Comparison of ENCODE assay signal across 8 mouse cellular contexts in the genomic region with DNA sequence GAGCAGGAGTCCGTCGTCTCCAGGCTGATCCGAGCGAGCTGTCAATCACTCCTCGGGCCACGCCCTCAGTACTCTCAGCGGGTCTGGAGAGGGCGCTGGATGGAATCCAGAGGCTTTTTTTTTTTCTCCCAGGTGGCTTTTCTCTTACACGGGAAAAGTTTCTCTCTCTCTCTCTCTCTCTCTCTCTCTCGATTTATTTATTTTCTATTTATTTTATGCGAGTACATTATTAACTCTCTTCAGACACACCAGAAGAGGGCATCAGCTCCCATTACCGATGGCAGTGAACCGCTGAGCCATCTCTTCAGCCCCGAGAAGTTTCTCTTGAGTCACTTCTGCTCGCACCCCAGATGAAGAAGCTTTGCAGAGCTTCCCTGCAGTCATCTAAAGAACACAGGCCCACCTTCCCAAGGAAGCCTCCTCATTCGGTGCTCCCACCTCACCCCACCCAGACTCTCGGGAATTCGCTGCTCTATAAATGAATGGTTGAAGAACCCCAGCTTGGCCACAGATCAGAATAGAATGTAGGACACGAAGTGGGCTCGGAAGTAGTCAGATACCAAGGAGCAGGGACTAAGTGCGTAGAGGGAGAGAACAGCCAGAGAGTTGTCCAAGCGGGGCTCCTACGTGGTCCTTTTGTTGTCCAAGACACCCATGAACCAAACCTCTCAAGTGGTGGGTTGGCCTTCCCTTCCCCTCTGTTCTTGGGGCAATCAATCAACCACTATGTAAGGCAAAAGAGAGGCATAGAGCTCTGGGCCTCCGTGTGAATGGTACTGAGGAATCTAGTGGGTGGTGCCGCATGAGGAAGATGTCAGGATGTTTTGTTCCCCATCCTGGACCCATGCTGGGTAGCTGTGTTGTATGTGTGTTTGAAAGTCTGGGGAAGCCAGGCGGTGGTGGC. TPM values are rescaled to one million over a fixed set of nuclear protein-coding genes. Genes with fewer than 3 reads are reported as not detected.
DNase-seq lines count a peak whose midpoint lies in the region; ATAC-seq and TF ChIP-seq lines count a peak whose summit lies in the region.

A gene (minus strand): TSS at position 30 of the 904 bp plus-strand sequence.

- 15% methylated on average over 26 of the region's 26 CpGs for WGBS in forebrain, embryonic 12.5 days

- H3K9me3 ChIP-seq in forebrain, embryonic 12.5 days, result no peaks in the 10 kb centered on the region

- H3K4me2 ChIP-seq in forebrain, embryonic 12.5 days, result peak within 1 kb of the TSS; percentile 73

- TF ChIP-seq CTCF in testis, adult 2 months (IDR thresholded peaks at IDR 0.05; ENCODE audit: control insufficient read depth, insufficient read depth, insufficient replicate concordance, low read depth, low read length), result no peak

- no peaks in the 10 kb centered on the region for H3K27me3 ChIP-seq in testis, adult 2 months (ENCODE audit: control insufficient read depth, insufficient read depth, low read length)
- peaks cover 13% of the 10 kb centered on the region for H3K27me3 ChIP-seq in forebrain, embryonic 12.5 days

- peak within 1 kb of the TSS; percentile 82 for H3K9ac ChIP-seq in forebrain, embryonic 12.5 days

- peak; percentile 33 for DNase-seq in cerebellum, adult 8-10 months
- DNase-seq in testis, postnatal 10 days (ENCODE audit: low spot score), result no peak
- DNase-seq in left cerebral cortex, adult 8-10 months (ENCODE audit: low spot score in 2 of 2), result no peak
- peak; percentile 53 for DNase-seq in neural tube, embryonic 10.5 days (ENCODE audit: extremely low spot score, low spot score)
- DNase-seq in right cerebral cortex, postnatal 4 days, result no peak

- no peak for TF ChIP-seq POLR2A in testis, adult 2 months (IDR thresholded peaks at IDR 0.05; ENCODE audit: control insufficient read depth, low read depth, low read length)

- H3K4me3 ChIP-seq in testis, adult 2 months (ENCODE audit: control insufficient read depth, low read depth, low read length), result peak within 1 kb of the TSS; percentile 93
- H3K4me3 ChIP-seq in forebrain, embryonic 12.5 days (replicated peaks), result peak within 1 kb of the TSS; percentile 63

- H3K36me3 ChIP-seq in testis, adult 2 months (ENCODE audit: control insufficient read depth, insufficient read depth, low read length), result no peaks in the 10 kb centered on the region
- peaks cover 26% of the 10 kb centered on the region for H3K36me3 ChIP-seq in forebrain, embryonic 12.5 days (replicated peaks)

- peak within 1 kb of the TSS; percentile 76 for H3K27ac ChIP-seq in testis, adult 2 months (ENCODE audit: control insufficient read depth, insufficient read depth, low read depth, low read length)
- peak within 1 kb of the TSS; percentile 97 for H3K27ac ChIP-seq in forebrain, embryonic 12.5 days

- H3K4me1 ChIP-seq in testis, adult 2 months (ENCODE audit: control insufficient read depth, insufficient read depth, low read length), result peaks cover 11% of the 10 kb centered on the region
- H3K4me1 ChIP-seq in forebrain, embryonic 12.5 days, result peaks cover 28% of the 10 kb centered on the region

- no peak for ATAC-seq in cerebellum, adult (ENCODE audit: insufficient number of reproducible peaks, low FRiP score, low TSS enrichment)
- ATAC-seq in forebrain, embryonic 12.5 days (ENCODE audit: low FRiP score), result no peak

RNA-seq across cellular contexts. Expression of the gene that starts here (rescaled TPM):
- 4.3 and 5.6 TPM in 2 replicates for polyA plus RNA-seq in testis, adult 2 months (2012; rRNA removed)
- 34.9 and 35.9 TPM in 2 replicates for polyA plus RNA-seq in forebrain, embryonic 12.5 days (2016; fragmentation: Nextera tagmentation; extraction: Ambion mirVana)
- 10 to 100 TPM; 34.2 to 36.9 (median 34.3) TPM for total RNA-seq in left cerebral cortex, adult 8-10 months (2022)

Comparison
In these comparisons a context has a peak if more than half of its experiments do, and no peak if none do; other contexts are left out.
1. DNase-seq: peak in cerebellum, adult 8-10 months (single experiment) and neural tube, embryonic 10.5 days (single experiment); none in testis, postnatal 10 days (single experiment), left cerebral cortex, adult 8-10 months (0 of 2) and right cerebral cortex, postnatal 4 days (single experiment).